Mouse (Mus musculus) lung, embryonic 16.5 days (tissue): ENCODE data around the gene Robo2. TPM values are rescaled to one million over a fixed set of nuclear protein-coding genes. Genes with fewer than 3 reads are reported as not detected.
"Not testable (repeated sequence)": the region's sequence is repeated elsewhere in the genome, so short reads cannot be mapped to it uniquely, and the experiment has no call there.

ENCODE experiments used
- ATAC-seq: fragments of 200-750 bp; cut with Nextera tagmentation; 2 replicates; pipeline ENCODE4 v1.8.0; 2017; ENCODE audit warnings: low read depth, mild to moderate bottlenecking, moderate library complexity
- H3K27ac ChIP-seq: fragments of 300-500 bp; sonication (generic); 2 replicates; pipeline ENCODE4 v1.5.1; 2014; ENCODE audit warnings: mild to moderate bottlenecking, control low read depth, low read length
- H3K27me3 ChIP-seq: fragments of 300-500 bp; sonication (generic); 2 replicates; pipeline ENCODE4 v1.6.1; 2014; ENCODE audit warnings: low read depth, low read length, mixed read lengths; ENCODE audit not compliant: control insufficient read depth, insufficient read depth
- H3K36me3 ChIP-seq: fragments of 300-500 bp; sonication (generic); 2 replicates; pipeline ENCODE4 v1.6.1; 2014; ENCODE audit warnings: low read length; ENCODE audit not compliant: control insufficient read depth, insufficient read depth
- H3K4me1 ChIP-seq: fragments of 300-500 bp; sonication (generic); replicated peaks from 2 replicates; pipeline ENCODE4 v1.6.1; 2014; ENCODE audit warnings: low read length, mixed read lengths; ENCODE audit not compliant: control insufficient read depth, insufficient read depth
- H3K4me2 ChIP-seq: fragments of 300-500 bp; sonication (generic); 2 replicates; pipeline ENCODE4 v1.6.1; 2014; ENCODE audit warnings: low read depth, low read length, control low read depth
- H3K4me3 ChIP-seq: fragments of 300-500 bp; sonication (generic); 2 replicates; pipeline ENCODE4 v1.5.1; 2014; ENCODE audit warnings: mild to moderate bottlenecking, low read length, control low read depth
- H3K9ac ChIP-seq: fragments of 300-500 bp; sonication (generic); 2 replicates; pipeline ENCODE4 v1.6.1; 2014; ENCODE audit warnings: low read length, control low read depth
- H3K9me3 ChIP-seq: fragments of 300-500 bp; sonication (generic); 2 replicates; pipeline ENCODE4 v1.6.1; 2016; ENCODE audit warnings: low read length; ENCODE audit not compliant: control insufficient read depth
- WGBS: fragments of 180-500 bp; shearing (Covaris S2); extraction: QIAGEN DNeasy Blood & Tissue Kit; methylation state at CpG from one replicate; pipeline ENCODE4 v1.1.7; 2014; 5-methylcytosine and 5-hydroxymethylcytosine counted together
- polyA plus RNA-seq: library from polyadenylated mRNA; unstranded; fragments of >200 nt; fragmentation: Nextera tagmentation; extraction: Ambion mirVana; gene quantifications from 2 replicates; pipeline ENCODE4 v1.2.1, GENCODE M21; 2015

The Robo2 gene
- polyA plus RNA-seq, 1 experiment from 2014 or later, result 45.3 TPM

DNA sequence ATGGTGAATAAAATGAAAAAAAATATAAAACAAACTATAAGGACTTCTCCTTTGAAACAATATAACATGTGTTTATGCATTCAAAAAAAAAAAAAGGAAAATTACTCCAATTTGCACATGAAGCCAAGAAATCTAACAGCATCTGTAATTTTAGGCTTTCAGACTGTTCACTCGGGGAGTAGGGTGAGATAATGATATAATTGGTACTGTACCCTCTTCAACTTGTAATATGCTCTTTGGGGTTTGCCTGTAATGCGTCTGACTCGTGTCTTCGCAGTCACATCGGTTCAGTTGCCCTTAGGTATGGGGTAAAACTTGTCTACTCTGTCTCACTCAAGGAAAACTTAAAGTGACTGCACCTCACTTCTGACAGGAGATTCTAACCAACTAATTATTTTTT, 362.2 kb downstream of the Robo2 start:
- Histone ChIP-seq H3K27ac (no peak overlapping the region), H3K36me3 (no peaks in the 10 kb centered on the region), H3K4me1 (peaks cover 2% of the 10 kb centered on the region; the same call in 1 of the 2 replicates), H3K4me3 (no peak overlapping the region), H3K9ac (no peak overlapping the region), H3K27me3 (no peaks in the 10 kb centered on the region), H3K4me2 (no peak overlapping the region), H3K9me3 (no peaks in the 10 kb centered on the region)
- ATAC-seq, result no peak
- 85% methylated on average over 5 of the region's 5 CpGs for WGBS

DNA sequence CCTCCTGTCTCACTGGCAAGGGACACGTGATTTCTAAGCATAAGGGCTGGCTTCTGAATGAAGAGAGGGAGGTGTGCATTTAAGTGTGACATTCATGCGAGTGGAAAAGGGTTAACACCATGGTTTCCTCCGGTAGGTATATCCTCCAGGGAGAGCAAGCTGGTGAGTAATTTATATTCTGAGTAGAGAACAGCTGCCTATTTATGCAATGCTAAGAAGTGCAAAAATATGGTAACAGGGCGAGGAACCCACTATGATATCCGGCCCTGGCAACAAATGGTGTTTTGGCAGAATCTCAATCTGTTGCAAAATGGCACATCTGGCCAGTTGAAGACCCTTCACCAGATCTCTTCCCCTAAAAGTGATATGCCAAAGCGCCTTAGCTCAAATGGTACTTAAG, 362.6 kb downstream of the Robo2 start:
- no peaks in the 10 kb centered on the region for H3K4me1 ChIP-seq
- no peaks in the 10 kb centered on the region for H3K27me3 ChIP-seq
- H3K9me3 ChIP-seq, result no peaks in the 10 kb centered on the region
- ATAC-seq, result no peak
- no peak overlapping the region for H3K9ac ChIP-seq
- 71% methylated on average over 6 of the region's 6 CpGs for WGBS
- H3K36me3 ChIP-seq, result no peaks in the 10 kb centered on the region
- H3K4me2 ChIP-seq, result no peak overlapping the region
- H3K4me3 ChIP-seq, result no peak overlapping the region
- no peak overlapping the region for H3K27ac ChIP-seq

DNA sequence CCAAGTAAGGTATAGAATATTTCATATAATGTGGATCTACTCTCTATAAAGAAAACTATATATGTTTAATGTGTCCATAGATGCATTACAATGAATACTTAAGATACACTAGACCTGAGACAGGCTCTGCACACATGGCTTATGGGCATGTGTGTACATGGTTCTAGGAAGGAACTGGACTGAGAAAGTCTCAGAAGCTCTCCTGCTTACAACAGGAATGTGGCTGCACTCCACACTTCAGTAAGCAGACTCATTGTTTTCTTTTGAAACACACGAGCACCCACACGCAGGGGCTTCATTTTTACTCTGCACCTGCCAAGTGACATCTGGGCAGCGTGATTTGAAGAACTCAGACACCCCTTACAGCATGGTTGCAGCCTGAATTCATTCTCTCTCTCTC, 364.4 kb downstream of the Robo2 start:
- ATAC-seq, result no peak
- H3K9ac ChIP-seq, result no peak overlapping the region
- WGBS, result 33% methylated on average over 3 of the region's 3 CpGs
- H3K4me3 ChIP-seq, result no peak overlapping the region
- no peaks in the 10 kb centered on the region for H3K27me3 ChIP-seq
- H3K9me3 ChIP-seq, result no peaks in the 10 kb centered on the region
- no peak overlapping the region for H3K27ac ChIP-seq
- H3K4me1 ChIP-seq, result no peaks in the 10 kb centered on the region
- no peak overlapping the region for H3K4me2 ChIP-seq
- no peaks in the 10 kb centered on the region for H3K36me3 ChIP-seq

DNA sequence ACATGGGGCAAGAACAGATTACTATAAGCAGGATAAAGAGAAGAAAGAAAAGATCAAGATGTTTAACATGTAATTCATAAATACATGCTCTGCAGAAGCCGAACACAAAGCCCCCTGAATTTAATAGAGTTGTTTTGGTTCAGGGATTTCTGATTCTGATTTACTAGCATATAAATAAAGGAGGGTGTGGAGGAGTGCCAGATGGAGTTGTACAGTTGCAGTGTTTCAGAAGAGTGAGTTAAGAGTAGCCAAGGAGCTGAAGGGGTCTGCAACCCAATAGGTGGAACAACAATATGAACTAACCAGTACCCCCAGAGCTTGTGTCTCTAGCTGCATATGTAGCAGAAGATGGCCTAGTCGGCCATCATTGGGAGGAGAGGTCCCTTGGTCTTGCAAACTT, 370.8 kb downstream of the Robo2 start:
- not testable (repeated sequence) for H3K27me3 ChIP-seq, H3K4me3 ChIP-seq, H3K4me2 ChIP-seq, H3K36me3 ChIP-seq, H3K4me1 ChIP-seq, H3K9ac ChIP-seq, ATAC-seq, H3K9me3 ChIP-seq, H3K27ac ChIP-seq
- 78% methylated on average over 2 of the region's 2 CpGs for WGBS

DNA sequence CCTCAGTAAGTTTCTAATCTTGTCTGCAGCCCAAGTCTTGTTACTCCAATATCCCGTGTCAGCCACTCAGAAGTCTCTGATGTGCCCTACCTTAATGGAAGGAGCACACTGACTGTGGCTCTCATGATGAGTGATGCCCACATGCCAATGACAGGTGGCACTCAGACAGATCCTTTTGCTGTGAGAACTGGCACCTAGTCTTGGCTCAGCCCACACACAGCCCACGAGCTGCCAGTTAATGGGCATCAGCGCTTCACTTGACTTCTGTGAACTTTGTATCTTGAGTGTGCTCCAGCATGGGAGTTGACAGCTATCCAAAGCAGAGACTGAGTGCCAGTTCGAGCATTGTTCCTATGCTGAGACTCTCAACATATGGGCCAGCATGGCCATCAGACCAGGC, 383.8 kb downstream of the Robo2 start:
- H3K4me2 ChIP-seq, result no peak overlapping the region
- H3K27me3 ChIP-seq, result no peaks in the 10 kb centered on the region
- no peak for ATAC-seq
- H3K4me3 ChIP-seq, result no peak overlapping the region
- no peaks in the 10 kb centered on the region for H3K9me3 ChIP-seq
- H3K27ac ChIP-seq, result no peak overlapping the region
- H3K36me3 ChIP-seq, result no peaks in the 10 kb centered on the region
- WGBS, result 62% methylated on average over 4 of the region's 4 CpGs
- no peak overlapping the region for H3K9ac ChIP-seq
- H3K4me1 ChIP-seq, result no peaks in the 10 kb centered on the region; the same call in 1 of the 2 replicates

DNA sequence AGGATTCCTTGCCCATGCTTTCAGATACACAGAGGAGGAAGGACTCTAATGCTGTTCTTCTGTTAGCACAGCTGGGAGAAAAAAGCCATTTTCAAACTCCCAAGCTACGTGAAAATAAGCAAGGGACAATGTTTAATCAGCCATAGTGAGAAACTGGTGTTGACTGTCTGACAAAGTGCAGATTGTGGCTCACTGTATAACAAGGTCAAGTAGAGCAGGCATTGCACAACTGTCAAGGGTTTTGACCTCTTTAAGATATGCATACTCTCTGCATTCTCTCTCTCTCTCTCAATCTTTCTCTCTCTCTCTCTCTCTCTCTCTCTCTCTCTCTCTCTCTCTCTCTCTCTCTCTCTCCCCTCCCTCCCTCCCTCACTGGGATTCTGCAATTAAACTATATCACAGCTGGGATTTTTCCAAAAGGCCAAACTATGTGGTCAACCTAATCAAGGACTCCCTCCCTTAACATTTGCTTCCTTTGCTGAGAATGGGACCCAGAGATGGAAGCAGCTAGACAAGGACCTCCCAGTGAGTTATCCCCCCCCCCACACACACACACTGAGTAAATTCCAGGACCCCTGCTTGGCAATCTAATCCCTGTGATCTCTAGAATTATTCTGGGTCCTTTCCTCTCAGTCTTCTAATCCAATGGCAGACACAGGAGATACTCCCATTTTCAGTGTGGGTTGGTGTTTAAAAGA, 389.2 kb downstream of the Robo2 start:
- Histone ChIP-seq H3K9me3 (no peaks in the 10 kb centered on the region), H3K4me2 (no peak overlapping the region), H3K4me1 (no peaks in the 10 kb centered on the region; the same call in 1 of the 2 replicates), H3K27ac (peak overlapping the region; percentile 22; the same call in 1 of the 2 replicates), H3K27me3 (no peaks in the 10 kb centered on the region), H3K36me3 (no peaks in the 10 kb centered on the region), H3K4me3 (no peak overlapping the region), H3K9ac (no peak overlapping the region)
- ATAC-seq, result peak; percentile 96
- 15% methylated on average over 1 of the region's 1 CpGs for WGBS

DNA sequence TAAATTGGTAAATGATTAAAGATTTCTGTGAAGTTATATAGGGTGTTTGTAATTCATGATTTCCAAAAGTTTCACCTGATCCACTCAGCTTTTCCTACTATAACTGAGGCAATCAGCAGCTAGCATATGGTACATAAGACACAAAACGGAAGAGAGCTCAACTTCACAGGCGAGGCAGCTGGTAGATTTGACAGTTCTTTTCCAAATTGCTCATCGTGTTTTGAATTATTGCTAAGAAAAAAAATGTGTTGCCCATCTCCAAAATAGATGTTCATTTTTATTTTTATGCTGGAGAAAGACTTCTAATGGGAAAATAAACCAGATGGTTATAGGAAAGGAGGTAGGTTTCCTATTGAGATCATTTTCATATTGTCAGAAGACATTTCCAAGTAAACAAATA, 405.9 kb downstream of the Robo2 start:
- Histone ChIP-seq H3K27me3 (no peaks in the 10 kb centered on the region), H3K9ac (no peak overlapping the region), H3K9me3 (no peaks in the 10 kb centered on the region), H3K4me2 (no peak overlapping the region), H3K4me1 (no peaks in the 10 kb centered on the region), H3K4me3 (no peak overlapping the region), H3K36me3 (no peaks in the 10 kb centered on the region), H3K27ac (no peak overlapping the region)
- WGBS, result 85% methylated on average over 3 of the region's 3 CpGs
- no peak for ATAC-seq

DNA sequence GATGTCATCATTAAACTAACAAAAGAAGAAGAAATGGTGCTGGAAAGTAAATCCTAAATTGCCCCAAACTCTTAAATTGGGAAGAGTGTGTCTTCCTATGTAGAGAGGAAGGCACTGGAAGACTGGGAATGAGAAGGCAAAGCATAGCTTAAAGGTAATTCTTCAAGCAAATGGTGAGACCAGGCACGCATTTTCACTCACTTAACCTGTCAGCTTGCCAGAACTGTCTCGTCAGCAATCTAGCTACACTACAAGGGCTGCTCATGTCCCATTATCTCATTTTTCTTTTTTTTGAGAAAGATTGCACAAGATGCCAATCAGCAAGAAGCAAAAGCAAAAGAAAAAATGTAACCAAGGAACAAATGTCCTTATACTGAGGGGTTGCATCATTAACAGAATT, 410.3 kb downstream of the Robo2 start:
- Histone ChIP-seq H3K9me3 (no peaks in the 10 kb centered on the region), H3K4me1 (no peaks in the 10 kb centered on the region), H3K27ac (no peak overlapping the region), H3K36me3 (no peaks in the 10 kb centered on the region), H3K4me3 (no peak overlapping the region), H3K9ac (no peak overlapping the region), H3K27me3 (no peaks in the 10 kb centered on the region), H3K4me2 (no peak overlapping the region)
- ATAC-seq, result no peak
- 42% methylated on average over 2 of the region's 2 CpGs for WGBS

DNA sequence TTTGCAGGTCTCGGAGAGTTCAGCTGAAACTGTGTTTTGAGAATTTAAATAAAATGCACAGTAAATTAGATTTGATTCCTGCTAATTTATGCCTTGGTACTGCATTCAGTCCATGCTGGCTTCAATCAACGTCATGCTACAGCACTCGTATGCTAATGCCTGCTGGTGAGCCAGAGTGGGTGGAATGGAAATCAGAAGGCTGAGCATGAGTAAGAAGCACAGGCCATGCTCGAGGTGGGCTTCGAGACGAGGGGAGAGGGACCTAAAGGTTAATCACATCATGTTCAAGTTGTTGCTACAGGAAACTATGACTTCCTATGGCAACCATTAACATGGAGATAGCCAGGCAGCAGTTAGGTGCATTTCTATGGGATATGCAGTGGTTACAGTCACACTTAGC, 420.4 kb downstream of the Robo2 start:
- 64% methylated on average over 6 of the region's 6 CpGs for WGBS
- H3K27me3 ChIP-seq, result no peaks in the 10 kb centered on the region
- no peak overlapping the region for H3K27ac ChIP-seq

DNA sequence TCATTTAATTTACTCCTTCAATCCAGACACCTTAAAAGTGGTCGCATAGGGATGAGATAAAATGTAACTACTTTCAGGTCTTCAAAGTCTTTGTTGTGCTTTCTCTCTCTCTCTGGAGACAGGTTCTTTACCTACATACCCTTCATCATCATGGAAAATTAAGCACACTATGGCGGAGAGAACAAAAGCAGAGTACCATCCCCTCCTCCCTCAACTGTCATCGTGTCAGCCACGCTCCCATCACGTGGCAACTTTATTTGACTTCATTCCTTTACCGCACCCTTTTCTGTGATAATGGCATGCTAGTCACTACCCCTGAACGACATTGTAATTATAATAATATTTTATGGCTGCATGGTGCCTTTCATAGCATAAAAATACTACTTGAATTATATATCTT, 442.1 kb downstream of the Robo2 start:
- Histone ChIP-seq H3K36me3 (no peaks in the 10 kb centered on the region), H3K9ac (no peak overlapping the region), H3K4me3 (no peak overlapping the region), H3K4me1 (no peaks in the 10 kb centered on the region), H3K27me3 (no peaks in the 10 kb centered on the region), H3K27ac (no peak overlapping the region), H3K4me2 (no peak overlapping the region), H3K9me3 (no peaks in the 10 kb centered on the region)
- no peak for ATAC-seq
- 79% methylated on average over 7 of the region's 7 CpGs for WGBS

More for the DNA sequence above, 420.4 kb downstream of the Robo2 start:
- ATAC-seq, result no peak
- Histone ChIP-seq H3K4me2 (no peak overlapping the region), H3K4me3 (no peak overlapping the region), H3K4me1 (no peaks in the 10 kb centered on the region), H3K9me3 (no peaks in the 10 kb centered on the region), H3K36me3 (no peaks in the 10 kb centered on the region), H3K9ac (no peak overlapping the region)
